In the genomic region with DNA sequence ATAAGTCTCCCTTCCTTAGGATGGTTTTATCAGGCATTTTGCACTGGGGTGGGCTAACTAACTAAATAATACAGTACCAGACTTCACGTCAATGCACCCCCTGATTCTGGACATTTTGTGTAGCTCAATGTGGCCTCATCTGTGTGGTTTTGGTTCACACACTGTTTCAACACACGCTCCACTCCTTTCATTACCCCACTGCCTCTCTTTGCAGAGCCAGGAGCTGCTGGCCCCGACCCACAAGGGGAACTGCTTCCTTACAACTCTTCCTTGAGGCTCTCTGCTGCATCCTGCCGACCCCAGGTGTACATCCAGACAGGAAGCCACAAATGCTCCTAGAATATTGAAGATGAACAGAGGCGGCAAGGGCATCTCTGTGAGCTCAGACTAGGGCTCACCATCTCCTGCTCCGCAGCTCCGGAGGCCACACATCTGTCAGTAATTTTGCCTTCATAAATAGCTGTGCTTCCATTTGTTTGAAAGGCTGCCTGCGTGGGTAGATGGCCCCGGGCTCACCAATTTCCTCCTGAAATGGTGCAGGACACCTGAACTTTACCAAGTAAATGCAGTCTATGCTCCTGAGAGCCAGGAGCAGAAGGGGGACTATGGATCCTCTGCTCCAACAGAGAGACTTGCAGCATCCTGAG, we compare ENCODE assay signal across 15 mouse cellular contexts. TPM values are rescaled to one million over a fixed set of nuclear protein-coding genes. Genes with fewer than 3 reads are reported as not detected.
DNase-seq lines count a peak whose midpoint lies in the region; ATAC-seq lines count a peak whose summit lies in the region.
"Had no signal": no experiment of that assay in that cellular context is flagged by ENCODE, and none has a peak within 500 bp of the region (broad histone marks: within the 10 kb centered on the region; RNA-seq: fewer than 3 reads in every experiment).

No protein-coding gene starts in this region.

- intact Hi-C loops in left cerebral cortex, postnatal 36 days (cut with DNase I), result no loop called here

- WGBS in hindbrain, embryonic 11.5 days, result 77% methylated on average over 9 of the region's 9 CpGs
- 76% methylated on average over 9 of the region's 9 CpGs for WGBS in hindbrain, embryonic 16.5 days
- 47% methylated on average over 9 of the region's 9 CpGs for WGBS in embryonic facial prominence, embryonic 11.5 days
- 17% methylated on average over 9 of the region's 9 CpGs for WGBS in limb, embryonic 12.5 days

- no peaks in the 10 kb centered on the region for H3K9me3 ChIP-seq in hindbrain, embryonic 11.5 days (ENCODE audit: control insufficient read depth, low read length)
- no peaks in the 10 kb centered on the region for H3K9me3 ChIP-seq in hindbrain, embryonic 16.5 days (ENCODE audit: control insufficient read depth, low read length)
- no peaks in the 10 kb centered on the region for H3K9me3 ChIP-seq in embryonic facial prominence, embryonic 11.5 days (replicated peaks; ENCODE audit: control insufficient read depth, low read length)
- no peaks in the 10 kb centered on the region for H3K9me3 ChIP-seq in limb, embryonic 12.5 days
- H3K9me3 ChIP-seq: embryonic facial prominence, embryonic 13.5 days; midbrain, embryonic 13.5 days had no signal

- H3K4me3 ChIP-seq in hindbrain, embryonic 11.5 days (ENCODE audit: low read depth, low read length), result no peak overlapping the region
- no peak overlapping the region for H3K4me3 ChIP-seq in hindbrain, embryonic 16.5 days (ENCODE audit: low read length)
- no peak overlapping the region for H3K4me3 ChIP-seq in embryonic facial prominence, embryonic 11.5 days (ENCODE audit: low read depth, low read length)
- H3K4me3 ChIP-seq in limb, embryonic 12.5 days (replicated peaks), result no peak overlapping the region
- H3K4me3 ChIP-seq: embryonic facial prominence, embryonic 13.5 days; midbrain, embryonic 13.5 days had no signal

- H3K27ac ChIP-seq in hindbrain, embryonic 11.5 days (ENCODE audit: low read depth, low read length), result no peak overlapping the region
- H3K27ac ChIP-seq in hindbrain, embryonic 16.5 days (ENCODE audit: low read depth, low read length), result no peak overlapping the region
- 0 out of 2 replicates have a peak overlapping the region, but pooled peaks have one; percentile 22 for H3K27ac ChIP-seq in embryonic facial prominence, embryonic 11.5 days (replicated peaks; ENCODE audit: low read depth, low read length)
- H3K27ac ChIP-seq in limb, embryonic 12.5 days, result peak overlapping the region; percentile 41; the same call in 1 of the 2 replicates
- H3K27ac ChIP-seq: embryonic facial prominence, embryonic 13.5 days; midbrain, embryonic 13.5 days had no signal

- ATAC-seq in hindbrain, embryonic 11.5 days (ENCODE audit: low FRiP score), result no peak
- no peak for ATAC-seq in hindbrain, embryonic 16.5 days
- no peak for ATAC-seq in embryonic facial prominence, embryonic 11.5 days (replicated peaks; ENCODE audit: insufficient number of reproducible peaks, low FRiP score, low TSS enrichment, low read depth)
- no peak for ATAC-seq in limb, embryonic 12.5 days (ENCODE audit: insufficient number of reproducible peaks, insufficient read depth, low FRiP score, low TSS enrichment, low read depth)
- ATAC-seq: midbrain, embryonic 13.5 days had no signal

- H3K27me3 ChIP-seq in hindbrain, embryonic 11.5 days (ENCODE audit: control insufficient read depth, insufficient read depth, low read length), result no peaks in the 10 kb centered on the region
- H3K27me3 ChIP-seq in hindbrain, embryonic 16.5 days (replicated peaks; ENCODE audit: control insufficient read depth, insufficient read depth, low read length), result no peaks in the 10 kb centered on the region
- H3K27me3 ChIP-seq in embryonic facial prominence, embryonic 11.5 days (ENCODE audit: control insufficient read depth, insufficient read depth, low read length), result no peaks in the 10 kb centered on the region
- H3K27me3 ChIP-seq in limb, embryonic 12.5 days, result no peaks in the 10 kb centered on the region
- H3K27me3 ChIP-seq: embryonic facial prominence, embryonic 13.5 days; midbrain, embryonic 13.5 days had no signal

- no peaks in the 10 kb centered on the region for H3K36me3 ChIP-seq in hindbrain, embryonic 11.5 days (ENCODE audit: control insufficient read depth, insufficient read depth, low read length)
- no peaks in the 10 kb centered on the region for H3K36me3 ChIP-seq in hindbrain, embryonic 16.5 days (ENCODE audit: control insufficient read depth, insufficient read depth, low read length)
- H3K36me3 ChIP-seq in embryonic facial prominence, embryonic 11.5 days (replicated peaks; ENCODE audit: control insufficient read depth, insufficient read depth, low read depth, low read length), result no peaks in the 10 kb centered on the region
- no peaks in the 10 kb centered on the region for H3K36me3 ChIP-seq in limb, embryonic 12.5 days
- H3K36me3 ChIP-seq: embryonic facial prominence, embryonic 13.5 days; midbrain, embryonic 13.5 days had no signal

- no peak for DNase-seq in hindbrain, embryonic 11.5 days (ENCODE audit: low spot score)
- DNase-seq in 416B (ENCODE audit: low read depth), result peak; percentile 26
- peak; percentile 70 for DNase-seq in embryonic facial prominence, embryonic 11.5 days (ENCODE audit: low spot score)
- no peak for DNase-seq in left cerebral cortex, postnatal 36 days (ENCODE audit: low spot score in 2 of 2)
- no peak for DNase-seq in spleen, adult 12 weeks (ENCODE audit: low spot score)
- DNase-seq: cerebellum, adult 8-10 months; gastrocnemius, postnatal 14 days; heart, postnatal 10 days; right cerebral cortex, postnatal 4 days; thymus, adult 18-20 months had no signal

- H3K4me1 ChIP-seq in hindbrain, embryonic 11.5 days (replicated peaks; ENCODE audit: control insufficient read depth, insufficient read depth, low read length), result no peaks in the 10 kb centered on the region
- H3K4me1 ChIP-seq in hindbrain, embryonic 16.5 days (ENCODE audit: control insufficient read depth, insufficient read depth, low read depth, low read length), result no peaks in the 10 kb centered on the region; the same call in 1 of the 2 replicates
- peaks cover 4% of the 10 kb centered on the region for H3K4me1 ChIP-seq in embryonic facial prominence, embryonic 11.5 days (ENCODE audit: control insufficient read depth, insufficient read depth, low read length)
- H3K4me1 ChIP-seq in limb, embryonic 12.5 days (replicated peaks), result peaks cover 18% of the 10 kb centered on the region

- no peak overlapping the region for H3K4me2 ChIP-seq in hindbrain, embryonic 11.5 days (replicated peaks; ENCODE audit: low read depth, low read length)
- H3K4me2 ChIP-seq in hindbrain, embryonic 16.5 days (ENCODE audit: low read length), result no peak overlapping the region
- H3K4me2 ChIP-seq in embryonic facial prominence, embryonic 11.5 days (ENCODE audit: low read depth, low read length), result no peak overlapping the region
- H3K4me2 ChIP-seq in limb, embryonic 12.5 days, result no peak overlapping the region
- H3K4me2 ChIP-seq: embryonic facial prominence, embryonic 13.5 days; midbrain, embryonic 13.5 days had no signal

- 0 out of 2 replicates have a peak overlapping the region, but pooled peaks have one; percentile 25 for H3K9ac ChIP-seq in hindbrain, embryonic 11.5 days (ENCODE audit: low read depth, low read length)
- H3K9ac ChIP-seq in hindbrain, embryonic 16.5 days (ENCODE audit: low read depth, low read length), result no peak overlapping the region
- H3K9ac ChIP-seq in embryonic facial prominence, embryonic 11.5 days (replicated peaks; ENCODE audit: low read length), result no peak overlapping the region
- 0 out of 2 replicates have a peak overlapping the region, but pooled peaks have one; percentile 9 for H3K9ac ChIP-seq in limb, embryonic 12.5 days (replicated peaks)
- H3K9ac ChIP-seq: embryonic facial prominence, embryonic 13.5 days; midbrain, embryonic 13.5 days had no signal

RNA-seq across cellular contexts. Expression of a gene that starts 17.8 kb away (rescaled TPM):
- 6.2 and 7.1 TPM in 2 replicates for polyA plus RNA-seq in hindbrain, embryonic 11.5 days (2014; fragmentation: Nextera tagmentation; extraction: Ambion mirVana)
- 5.2 and 5.7 TPM in 2 replicates for polyA plus RNA-seq in hindbrain, embryonic 16.5 days (2015; fragmentation: Nextera tagmentation; extraction: Ambion mirVana)
- polyA plus RNA-seq in embryonic facial prominence, embryonic 11.5 days (2014; fragmentation: Nextera tagmentation; extraction: Ambion mirVana), result 10.0 and 10.8 TPM in 2 replicates
- 1.7 and 1.8 TPM in 2 replicates for polyA plus RNA-seq in limb, embryonic 12.5 days (2016; fragmentation: Nextera tagmentation; extraction: Ambion mirVana)
- 1 to 10 TPM; 2.9 to 3.3 TPM for total RNA-seq in left cerebral cortex, postnatal 36 days (2021)
- total RNA-seq: neutrophil, adult 5-6 weeks had no signal

Comparison
In these comparisons a context has a peak if more than half of its experiments do, and no peak if none do; other contexts are left out.
1. H3K9ac ChIP-seq: peak in hindbrain, embryonic 11.5 days (single experiment) and limb, embryonic 12.5 days (single experiment); none in hindbrain, embryonic 16.5 days (single experiment) and embryonic facial prominence, embryonic 11.5 days (single experiment).
2. DNase-seq: peak in 416B (single experiment) and embryonic facial prominence, embryonic 11.5 days (single experiment); none in hindbrain, embryonic 11.5 days (single experiment), left cerebral cortex, postnatal 36 days (0 of 2) and spleen, adult 12 weeks (single experiment).
3. H3K27ac ChIP-seq: peak in embryonic facial prominence, embryonic 11.5 days (single experiment) and limb, embryonic 12.5 days (single experiment); none in hindbrain, embryonic 11.5 days (single experiment) and hindbrain, embryonic 16.5 days (single experiment).